In genomic region chr7:45917004-45917704, GRCm38 (mm10) we compare ENCODE assay signal across 9 mouse cellular contexts. TPM values are rescaled to one million over a fixed set of nuclear protein-coding genes. Genes with fewer than 3 reads are reported as not detected.
DNase-seq lines count a peak whose midpoint lies in the region; ATAC-seq and TF ChIP-seq lines count a peak whose summit lies in the region.
"Had no signal": no experiment of that assay in that cellular context is flagged by ENCODE, and none has a peak within 500 bp of the region (broad histone marks: within the 10 kb centered on the region; RNA-seq: fewer than 3 reads in every experiment).

No protein-coding gene starts in this region.

- peaks cover 56% of the 10 kb centered on the region for H3K4me1 ChIP-seq in kidney, embryonic 16.5 days (ENCODE audit: insufficient read depth, low read length)
- H3K4me1 ChIP-seq in embryonic facial prominence, embryonic 11.5 days (ENCODE audit: control insufficient read depth, insufficient read depth, low read length), result peaks cover 7% of the 10 kb centered on the region; the same call in 1 of the 2 replicates
- peaks cover 53% of the 10 kb centered on the region for H3K4me1 ChIP-seq in intestine, embryonic 15.5 days (replicated peaks)
- H3K4me1 ChIP-seq in midbrain, postnatal 0 days (ENCODE audit: insufficient read depth, low read length), result peaks cover 11% of the 10 kb centered on the region; the same call in 1 of the 2 replicates

- WGBS in kidney, embryonic 16.5 days, result 7% methylated on average over 13 of the region's 13 CpGs
- WGBS in embryonic facial prominence, embryonic 11.5 days, result 35% methylated on average over 13 of the region's 13 CpGs
- 17% methylated on average over 13 of the region's 13 CpGs for WGBS in intestine, embryonic 15.5 days
- WGBS in midbrain, postnatal 0 days, result 35% methylated on average over 13 of the region's 13 CpGs

- H3K4me3 ChIP-seq in kidney, embryonic 16.5 days (ENCODE audit: low read length), result peak overlapping the region; percentile 11
- H3K4me3 ChIP-seq in embryonic facial prominence, embryonic 11.5 days (ENCODE audit: low read depth, low read length), result peak overlapping the region; percentile 14
- H3K4me3 ChIP-seq in intestine, embryonic 15.5 days (replicated peaks), result peak overlapping the region; percentile 20
- peak overlapping the region; percentile 26; the same call in 1 of the 2 replicates for H3K4me3 ChIP-seq in midbrain, postnatal 0 days (ENCODE audit: low read depth, low read length)

- H3K27ac ChIP-seq in kidney, embryonic 16.5 days (ENCODE audit: low read length), result peak overlapping the region; percentile 80
- H3K27ac ChIP-seq in embryonic facial prominence, embryonic 11.5 days (replicated peaks; ENCODE audit: low read depth, low read length), result peak overlapping the region; percentile 75
- peak overlapping the region; percentile 91 for H3K27ac ChIP-seq in intestine, embryonic 15.5 days
- H3K27ac ChIP-seq in midbrain, postnatal 0 days (ENCODE audit: low read depth, low read length), result peak overlapping the region; percentile 83

- H3K27me3 ChIP-seq in kidney, embryonic 16.5 days (ENCODE audit: insufficient read depth, low read length), result no peaks in the 10 kb centered on the region
- H3K27me3 ChIP-seq in embryonic facial prominence, embryonic 11.5 days (ENCODE audit: control insufficient read depth, insufficient read depth, low read length), result no peaks in the 10 kb centered on the region
- H3K27me3 ChIP-seq in intestine, embryonic 15.5 days (replicated peaks), result no peaks in the 10 kb centered on the region
- H3K27me3 ChIP-seq in midbrain, postnatal 0 days (ENCODE audit: insufficient read depth, low read length), result no peaks in the 10 kb centered on the region

- H3K4me2 ChIP-seq in kidney, embryonic 16.5 days (replicated peaks; ENCODE audit: low read depth, low read length), result peak overlapping the region; percentile 49
- peak overlapping the region; percentile 46 for H3K4me2 ChIP-seq in embryonic facial prominence, embryonic 11.5 days (ENCODE audit: low read depth, low read length)
- peak overlapping the region; percentile 57 for H3K4me2 ChIP-seq in intestine, embryonic 15.5 days (replicated peaks)
- H3K4me2 ChIP-seq in midbrain, postnatal 0 days (ENCODE audit: low read depth, low read length, poor library complexity, severe bottlenecking), result peak overlapping the region; percentile 53

- ATAC-seq in kidney, embryonic 16.5 days (ENCODE audit: low FRiP score, low TSS enrichment), result peak; percentile 11
- peak; percentile 37 for ATAC-seq in embryonic facial prominence, embryonic 11.5 days (replicated peaks; ENCODE audit: insufficient number of reproducible peaks, low FRiP score, low TSS enrichment, low read depth)
- peak; percentile 27 for ATAC-seq in intestine, embryonic 15.5 days
- ATAC-seq in midbrain, postnatal 0 days (ENCODE audit: low FRiP score), result peak; percentile 2; the same call in 1 of the 2 replicates

- peak overlapping the region; percentile 55 for H3K9ac ChIP-seq in kidney, embryonic 16.5 days (replicated peaks; ENCODE audit: low read length)
- peak overlapping the region; percentile 47 for H3K9ac ChIP-seq in embryonic facial prominence, embryonic 11.5 days (replicated peaks; ENCODE audit: low read length)
- H3K9ac ChIP-seq in intestine, embryonic 15.5 days, result peak overlapping the region; percentile 37
- peak overlapping the region; percentile 48 for H3K9ac ChIP-seq in midbrain, postnatal 0 days (replicated peaks; ENCODE audit: low read length, poor library complexity, severe bottlenecking)

- H3K9me3 ChIP-seq in kidney, embryonic 16.5 days (ENCODE audit: low read length), result no peaks in the 10 kb centered on the region
- H3K9me3 ChIP-seq in embryonic facial prominence, embryonic 11.5 days (replicated peaks; ENCODE audit: control insufficient read depth, low read length), result no peaks in the 10 kb centered on the region
- H3K9me3 ChIP-seq in intestine, embryonic 15.5 days, result no peaks in the 10 kb centered on the region
- H3K9me3 ChIP-seq in midbrain, postnatal 0 days (ENCODE audit: low read length), result no peaks in the 10 kb centered on the region

- no peak for TF ChIP-seq CTCF in midbrain, postnatal 0 days (IDR thresholded peaks at IDR 0.05)

- DNase-seq in kidney, adult 8-10 months, result no peak
- DNase-seq in embryonic facial prominence, embryonic 11.5 days (ENCODE audit: low spot score), result no peak
- no peak for DNase-seq in midbrain, postnatal 0 days (ENCODE audit: low spot score)
- no peak for DNase-seq in urinary bladder, postnatal 25 days (ENCODE audit: low spot score)
- no peak for DNase-seq in layer of hippocampus, adult 11-12 months (ENCODE audit: low spot score)
- DNase-seq in natural killer cell, adult 2 months (ENCODE audit: low spot score in 2 of 2), result no peak

- 0 out of 2 replicates have a peak, but pooled peaks cover 2% of the 10 kb centered on the region for H3K36me3 ChIP-seq in kidney, embryonic 16.5 days (ENCODE audit: insufficient read depth, low read length)
- no peaks in the 10 kb centered on the region; the same call in 1 of the 2 replicates for H3K36me3 ChIP-seq in embryonic facial prominence, embryonic 11.5 days (replicated peaks; ENCODE audit: control insufficient read depth, insufficient read depth, low read depth, low read length)
- no peaks in the 10 kb centered on the region; the same call in 1 of the 2 replicates for H3K36me3 ChIP-seq in intestine, embryonic 15.5 days
- peaks cover 2% of the 10 kb centered on the region; the same call in 1 of the 2 replicates for H3K36me3 ChIP-seq in midbrain, postnatal 0 days (ENCODE audit: insufficient read depth, low read length)

RNA-seq across cellular contexts. Expression of gene Emp3, which starts 4.0 kb away (rescaled TPM):
- polyA plus RNA-seq in kidney, embryonic 16.5 days (2015; fragmentation: Nextera tagmentation; extraction: Ambion mirVana), result 187 and 216 TPM in 2 replicates
- polyA plus RNA-seq in embryonic facial prominence, embryonic 11.5 days (2014; fragmentation: Nextera tagmentation; extraction: Ambion mirVana), result 24.9 and 29.2 TPM in 2 replicates
- polyA plus RNA-seq in intestine, embryonic 15.5 days (2015; fragmentation: Nextera tagmentation; extraction: Ambion mirVana), result 141 and 168 TPM in 2 replicates
- 12.8 and 17.0 TPM in 2 replicates for total RNA-seq in midbrain, postnatal 0 days (2014; rRNA removed)
- polyA plus RNA-seq in midbrain, postnatal 0 days (2015; fragmentation: Nextera tagmentation; extraction: Ambion mirVana), result 36.4 and 38.5 TPM in 2 replicates

RNA-seq across cellular contexts. Expression of gene Ccdc114, which starts 6.7 kb away (rescaled TPM):
- polyA plus RNA-seq in kidney, embryonic 16.5 days (2015; fragmentation: Nextera tagmentation; extraction: Ambion mirVana), result 11.7 and 11.8 TPM in 2 replicates
- polyA plus RNA-seq in embryonic facial prominence, embryonic 11.5 days (2014; fragmentation: Nextera tagmentation; extraction: Ambion mirVana), result 2.1 and 2.4 TPM in 2 replicates
- 4.3 and 4.5 TPM in 2 replicates for polyA plus RNA-seq in intestine, embryonic 15.5 days (2015; fragmentation: Nextera tagmentation; extraction: Ambion mirVana)
- total RNA-seq in midbrain, postnatal 0 days (2014; rRNA removed), result 4.2 and 7.2 TPM in 2 replicates
- 4.3 and 5.8 TPM in 2 replicates for polyA plus RNA-seq in midbrain, postnatal 0 days (2015; fragmentation: Nextera tagmentation; extraction: Ambion mirVana)

RNA-seq across cellular contexts. Expression of gene Tmem143, which starts 20.4 kb away (rescaled TPM):
- 7.1 and 8.4 TPM in 2 replicates for polyA plus RNA-seq in kidney, embryonic 16.5 days (2015; fragmentation: Nextera tagmentation; extraction: Ambion mirVana)
- 2.7 and 3.9 TPM in 2 replicates for polyA plus RNA-seq in embryonic facial prominence, embryonic 11.5 days (2014; fragmentation: Nextera tagmentation; extraction: Ambion mirVana)
- polyA plus RNA-seq in intestine, embryonic 15.5 days (2015; fragmentation: Nextera tagmentation; extraction: Ambion mirVana), result 5.8 and 7.0 TPM in 2 replicates
- total RNA-seq in midbrain, postnatal 0 days (2014; rRNA removed), result 27.4 and 41.6 TPM in 2 replicates
- polyA plus RNA-seq in midbrain, postnatal 0 days (2015; fragmentation: Nextera tagmentation; extraction: Ambion mirVana), result 5.5 and 5.6 TPM in 2 replicates

RNA-seq across cellular contexts. Expression of gene Syngr4, which starts 20.6 kb away (rescaled TPM):
- polyA plus RNA-seq in kidney, embryonic 16.5 days (2015; fragmentation: Nextera tagmentation; extraction: Ambion mirVana), result 1.5 and 1.8 TPM in 2 replicates
- polyA plus RNA-seq in embryonic facial prominence, embryonic 11.5 days (2014; fragmentation: Nextera tagmentation; extraction: Ambion mirVana), result 0.85 and 1.0 TPM in 2 replicates
- 0.85 and 1.00 TPM in 2 replicates for polyA plus RNA-seq in intestine, embryonic 15.5 days (2015; fragmentation: Nextera tagmentation; extraction: Ambion mirVana)
- total RNA-seq in midbrain, postnatal 0 days (2014; rRNA removed), result 0.38 TPM in 1 of 2 replicates, not detected in the other
- polyA plus RNA-seq in midbrain, postnatal 0 days (2015; fragmentation: Nextera tagmentation; extraction: Ambion mirVana), result 0.25 and 0.30 TPM in 2 replicates
- total RNA-seq: liver, adult 2 months had no signal
- polyA plus RNA-seq: liver, adult 2 months had no signal

RNA-seq across cellular contexts. Expression of gene Grin2d, which starts 39.0 kb away (rescaled TPM):
- 0.19 and 0.25 TPM in 2 replicates for polyA plus RNA-seq in kidney, embryonic 16.5 days (2015; fragmentation: Nextera tagmentation; extraction: Ambion mirVana)
- 0.13 and 0.18 TPM in 2 replicates for polyA plus RNA-seq in embryonic facial prominence, embryonic 11.5 days (2014; fragmentation: Nextera tagmentation; extraction: Ambion mirVana)
- 0.49 and 0.51 TPM in 2 replicates for polyA plus RNA-seq in intestine, embryonic 15.5 days (2015; fragmentation: Nextera tagmentation; extraction: Ambion mirVana)
- total RNA-seq in midbrain, postnatal 0 days (2014; rRNA removed), result 51.6 and 51.7 TPM in 2 replicates
- polyA plus RNA-seq in midbrain, postnatal 0 days (2015; fragmentation: Nextera tagmentation; extraction: Ambion mirVana), result 5.4 and 6.6 TPM in 2 replicates
